Mouse (Mus musculus): ENCODE results near the gene Smco3.

Gene Smco3

GRCm38 (mm10) chr6:136845706-136846480 lies 10.6 kb upstream of the Smco3 start:
- DNase-seq (ENCODE audit: low read depth): no peak

- no peak for DNase-seq (ENCODE audit: low read depth)
Observed at GRCm38 (mm10) chr6:136844903-136845302, 9.7 kb upstream of the Smco3 start.

GRCm38 (mm10) chr6:136837323-136837722 lies 2.1 kb upstream of the Smco3 start:
- DNase-seq (ENCODE audit: low read depth): no peak

- peak; percentile 69 for DNase-seq (ENCODE audit: low read depth)
Observed at GRCm38 (mm10) chr6:136831712-136832111, 3.5 kb downstream of the Smco3 start.

GRCm38 (mm10) chr6:136828681-136829080 lies 6.6 kb downstream of the Smco3 start:
- no peak for DNase-seq (ENCODE audit: low read depth)

- peak; percentile 96 for DNase-seq (ENCODE audit: low read depth)
Observed at GRCm38 (mm10) chr6:136827881-136828561, 7.2 kb downstream of the Smco3 start, which contains the start of gene Wbp11. Wbp11 (minus strand) TSS chr6:136828233.

- no peak for DNase-seq (ENCODE audit: low read depth)
Observed at GRCm38 (mm10) chr6:136827516-136827880, 7.8 kb downstream of the Smco3 start, which contains the start of gene BC049715. BC049715 (plus strand) TSS chr6:136827626.

- no peak for DNase-seq (ENCODE audit: low read depth)
Observed at GRCm38 (mm10) chr6:136827116-136827515, 8.1 kb downstream of the Smco3 start.

- DNase-seq (ENCODE audit: low read depth): no peak
Observed at GRCm38 (mm10) chr6:136824987-136825386, 10.3 kb downstream of the Smco3 start.

- DNase-seq (ENCODE audit: low read depth): no peak
Observed at GRCm38 (mm10) chr6:136821086-136821485, 14.2 kb downstream of the Smco3 start.

- DNase-seq (ENCODE audit: low read depth): no peak
Observed at GRCm38 (mm10) chr6:136820381-136820780, 14.9 kb downstream of the Smco3 start.

- DNase-seq (ENCODE audit: low read depth): no peak
Observed at GRCm38 (mm10) chr6:136817549-136817948, 17.7 kb downstream of the Smco3 start.

- no peak for DNase-seq (ENCODE audit: low read depth)
Observed at GRCm38 (mm10) chr6:136816826-136817225, 18.4 kb downstream of the Smco3 start.

- DNase-seq (ENCODE audit: low read depth): no peak
Observed at GRCm38 (mm10) chr6:136815381-136815780, 19.9 kb downstream of the Smco3 start.

- DNase-seq (ENCODE audit: low read depth): no peak
Observed at GRCm38 (mm10) chr6:136813117-136813516, 22.1 kb downstream of the Smco3 start.

GRCm38 (mm10) chr6:136811196-136811595 lies 24.1 kb downstream of the Smco3 start:
- DNase-seq (ENCODE audit: low read depth): no peak

- peak; percentile 49 for DNase-seq (ENCODE audit: low read depth)
Observed at GRCm38 (mm10) chr6:136809673-136810072, 25.6 kb downstream of the Smco3 start.

- peak; percentile 83 for DNase-seq (ENCODE audit: low read depth)
Observed at GRCm38 (mm10) chr6:136809077-136809476, 26.2 kb downstream of the Smco3 start.

- DNase-seq (ENCODE audit: low read depth): peak; percentile 68
Observed at GRCm38 (mm10) chr6:136808631-136809046, 26.6 kb downstream of the Smco3 start.

- DNase-seq (ENCODE audit: low read depth): peak; percentile 98
Observed at GRCm38 (mm10) chr6:136808014-136808417, 27.2 kb downstream of the Smco3 start, which contains the start of gene H2afj. H2afj (plus strand) TSS chr6:136808244.

- no peak for DNase-seq (ENCODE audit: low read depth)
Observed at GRCm38 (mm10) chr6:136807395-136808013, 27.7 kb downstream of the Smco3 start.

- no peak for DNase-seq (ENCODE audit: low read depth)
Observed at GRCm38 (mm10) chr6:136806819-136807218, 28.4 kb downstream of the Smco3 start.

GRCm38 (mm10) chr6:136805409-136805775 lies 29.9 kb downstream of the Smco3 start:
- peak; percentile 28 for DNase-seq (ENCODE audit: low read depth)

All from induced T-regulatory cell, adult 2 months (primary cell).